Mouse (Mus musculus): ENCODE measurements around the gene Emb. TPM values are rescaled to one million over a fixed set of nuclear protein-coding genes. Genes with fewer than 3 reads are reported as not detected.

Emb gene
- 18.4 and 27.0 TPM in 2 replicates for polyA plus RNA-seq (2021; fragmentation: Nextera tagmentation)
- long read RNA-seq, experiment 1, transcript Emb-201 (9 exons, 2,923 nt) = major isoform, 52 of 69 reads
- long read RNA-seq, experiment 1, partial matches to known transcripts = 13 of 69 reads
- long read RNA-seq, experiment 1, other reads (novel, unspliced or antisense) = 2 of 69 reads
- long read RNA-seq, experiment 2, transcript Emb-201 (9 exons, 2,923 nt) = major isoform, 238 of 247 reads
- long read RNA-seq, experiment 2, partial matches to known transcripts = 3 of 247 reads
- long read RNA-seq, experiment 2, other reads (novel, unspliced or antisense) = 5 of 247 reads

GRCm38 (mm10) chr13:117208236-117208635, at the start of gene Emb:
Emb (plus strand) TSS chr13:117208536.

DNA sequence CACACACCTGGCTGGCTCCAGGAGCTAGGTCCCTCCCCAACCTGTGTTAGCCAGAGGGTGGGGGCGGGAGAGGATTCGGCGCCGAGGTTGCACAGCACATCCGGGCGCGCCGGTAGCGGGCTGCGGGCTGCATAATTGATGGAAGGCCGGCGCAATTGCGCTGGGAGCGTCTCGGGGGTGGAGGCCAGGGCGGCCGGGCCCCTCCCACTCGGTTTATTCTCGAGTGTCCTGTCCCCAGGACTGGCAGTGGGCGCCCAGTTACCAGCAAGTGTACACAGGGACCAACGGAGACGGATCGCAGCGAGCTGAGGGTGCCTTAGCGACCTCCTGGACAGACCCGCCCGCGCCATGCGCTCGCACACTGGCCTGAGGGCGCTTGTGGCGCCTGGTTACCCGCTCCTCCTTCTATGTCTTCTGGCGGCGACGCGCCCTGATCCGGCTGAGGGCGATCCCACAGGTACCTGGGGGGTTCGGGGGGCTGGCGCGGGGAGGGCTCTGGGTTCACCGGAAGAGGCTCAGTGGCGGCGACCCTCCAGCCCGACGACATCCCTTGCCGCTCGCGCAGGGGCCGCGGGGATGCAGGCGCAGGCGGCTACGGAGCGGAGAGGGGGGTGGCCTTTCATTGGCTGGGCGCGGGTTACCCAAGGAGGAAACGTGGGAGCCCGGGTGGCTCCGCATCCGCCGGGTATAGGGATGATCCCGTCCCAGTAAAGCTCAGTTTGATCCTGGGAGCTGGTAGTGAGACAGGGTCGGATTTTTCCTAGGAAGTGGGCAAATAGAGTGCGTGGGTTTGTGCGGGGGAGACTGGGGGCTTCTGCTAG, 12.4 kb downstream of the Emb start, which contains the start of gene Gm17509:
Gm17509 (minus strand) TSS at position 575 of the 821 bp plus-strand sequence.

Other genes starting within 250 kb of the Emb start
- gene Parp8, start 183.0 kb upstream of the Emb start, polyA plus RNA-seq (2021; fragmentation: Nextera tagmentation) = 7.1 and 7.5 TPM in 2 replicates
- gene Gm17509, start 12.5 kb downstream of the Emb start, polyA plus RNA-seq (2021; fragmentation: Nextera tagmentation) = 0.06 TPM in 2 replicates